Comparison of ENCODE assay signal across 8 mouse cellular contexts in genomic region chrX:100494068-100494978, GRCm38 (mm10). TPM values are rescaled to one million over a fixed set of nuclear protein-coding genes. Genes with fewer than 3 reads are reported as not detected.
DNase-seq lines count a peak whose midpoint lies in the region; ATAC-seq lines count a peak whose summit lies in the region.

Gene Igbp1, plus strand, starts transcription at chrX:100494291.

- DNase-seq in WW6 (ENCODE audit: low read depth, low spot score) = peak; percentile 59
- peak; percentile 19 to 62 for DNase-seq in cerebellum, postnatal 4 days (ENCODE audit: low spot score in 2 of 2)
- DNase-seq in gastrocnemius, adult 18-20 months (ENCODE audit: low spot score) = peak; percentile 86
- DNase-seq in left cerebral cortex, adult 18-20 months (ENCODE audit: low spot score in 2 of 2) = peak; percentile 60 to 80
- peak; percentile 86 for DNase-seq in right cerebral cortex, adult 18-20 months
- peak; percentile 9 for DNase-seq in urinary bladder, postnatal 10 days (ENCODE audit: low spot score)

- H3K9me3 ChIP-seq in hindbrain, embryonic 16.5 days (ENCODE audit: control insufficient read depth, low read length) = no peaks in the 10 kb centered on the region

- H3K4me1 ChIP-seq in hindbrain, embryonic 16.5 days (ENCODE audit: control insufficient read depth, insufficient read depth, low read depth, low read length) = peaks cover 8% of the 10 kb centered on the region; the same call in 1 of the 2 replicates

- peaks cover 17% of the 10 kb centered on the region; the same call in 1 of the 2 replicates for H3K79me2 ChIP-seq in macrophage (ENCODE audit: inconsistent target)

- H3K27ac ChIP-seq in hindbrain, embryonic 16.5 days (ENCODE audit: low read depth, low read length) = no peak within 1 kb of the TSS
- H3K27ac ChIP-seq in macrophage = peak within 1 kb of the TSS; percentile 65

- WGBS in hindbrain, embryonic 16.5 days = 19% methylated on average over 32 of the region's 32 CpGs
- WGBS in macrophage (ENCODE audit: missing documents) = 20% methylated on average over 32 of the region's 32 CpGs

- H3K9ac ChIP-seq in hindbrain, embryonic 16.5 days (ENCODE audit: low read depth, low read length) = peak within 1 kb of the TSS; percentile 57

- H3K36me3 ChIP-seq in hindbrain, embryonic 16.5 days (ENCODE audit: control insufficient read depth, insufficient read depth, low read length) = no peaks in the 10 kb centered on the region; the same call in 1 of the 2 replicates
- H3K36me3 ChIP-seq in macrophage (ENCODE audit: inconsistent target) = no peaks in the 10 kb centered on the region

- H3K4me2 ChIP-seq in hindbrain, embryonic 16.5 days (ENCODE audit: low read length) = peak within 1 kb of the TSS; percentile 64

- H3K4me3 ChIP-seq in hindbrain, embryonic 16.5 days (ENCODE audit: low read length) = peak within 1 kb of the TSS; percentile 65
- H3K4me3 ChIP-seq in macrophage (ENCODE audit: inconsistent target) = peak within 1 kb of the TSS; percentile 80

- no peaks in the 10 kb centered on the region for H3K27me3 ChIP-seq in hindbrain, embryonic 16.5 days (replicated peaks; ENCODE audit: control insufficient read depth, insufficient read depth, low read length)

- ATAC-seq in hindbrain, embryonic 16.5 days = peak; percentile 99

RNA-seq across cellular contexts. Expression of gene Igbp1, which starts in this region (rescaled TPM):
- 10 to 100 TPM; 34.2 to 40.6 TPM for total RNA-seq in gastrocnemius, adult 18-20 months (2021)
- polyA plus RNA-seq in hindbrain, embryonic 16.5 days (2015; fragmentation: Nextera tagmentation; extraction: Ambion mirVana) = 25.3 and 26.5 TPM in 2 replicates
- total RNA-seq in left cerebral cortex, adult 18-20 months (2021) = 10 to 100 TPM; 39.4 to 41.8 TPM
- total RNA-seq in macrophage (2018; cell fraction: chromatin; rRNA removed) = 10 to 100 TPM; 23.4 to 84.0 (median 58.5) TPM
- 100 to 1,000 TPM in 13 of 26 experiments, 10 to 100 TPM in 13; 57.8 to 128 (median 99.0) TPM for total RNA-seq in macrophage (2018; cell fraction: cytosol; rRNA removed)
- total RNA-seq in macrophage (2018; cell fraction: nucleus; rRNA removed) = 100 to 1,000 TPM in 3 of 26 experiments, 10 to 100 TPM in 23; 33.6 to 117 (median 75.2) TPM
- 64.1 to 104 TPM (median 92.4 TPM) in 3 replicates for polyA plus RNA-seq in macrophage (2018)

Comparison
In these comparisons a context has a peak if more than half of its experiments do, and no peak if none do; other contexts are left out.
1. DNase-seq: peak in every context shown above with its lines; median percentile 86 in gastrocnemius, adult 18-20 months; 86 in right cerebral cortex, adult 18-20 months; 70 in left cerebral cortex, adult 18-20 months; 59 in WW6; 40 in cerebellum, postnatal 4 days; 9 in urinary bladder, postnatal 10 days.